Mouse (Mus musculus) CH12.LX (cell line): ENCODE results near the gene Abt1. TPM values are rescaled to one million over a fixed set of nuclear protein-coding genes. Genes with fewer than 3 reads are reported as not detected.
A peak's percentile ranks its signal among the peaks of the same experiment; 100 is the strongest.

ENCODE experiments used
- DNase-seq: peaks from one replicate; pipeline ENCODE4 v3.0.0-alpha.2; 2013; ENCODE audit errors: extremely low read depth
- H3K27ac ChIP-seq: 2 replicates; pipeline ENCODE4 v1.5.1; 2012; ENCODE audit warnings: low read depth, mild to moderate bottlenecking, control low read depth, moderate library complexity; ENCODE audit not compliant: insufficient read depth
- H3K27me3 ChIP-seq: replicated peaks from 2 replicates; pipeline ENCODE3; 2012; ENCODE audit warnings: inconsistent platforms
- H3K36me3 ChIP-seq, 2 experiments: replicated peaks in 1 of 2; 2 replicates each; pipeline versions ENCODE3 to v1.6.1; 2012; ENCODE audit warnings: inconsistent platforms in 1 of 2, low read length in 1 of 2, mild to moderate bottlenecking in 1 of 2, mixed read lengths in 1 of 2, moderate library complexity in 1 of 2; ENCODE audit not compliant: control insufficient read depth in 1 of 2, insufficient read depth in 1 of 2
- H3K4me1 ChIP-seq, 2 experiments: 2 replicates each; pipeline ENCODE4 v1.6.1; 2012; ENCODE audit warnings: inconsistent platforms in 1 of 2, moderate library complexity in 1 of 2; ENCODE audit not compliant: insufficient read depth in 2 of 2, control insufficient read depth in 1 of 2
- H3K4me2 ChIP-seq: 2 replicates; pipeline ENCODE4 v1.6.1; 2012; ENCODE audit warnings: low read depth, mild to moderate bottlenecking, control low read depth; ENCODE audit not compliant: poor library complexity, insufficient read depth, severe bottlenecking
- H3K4me3 ChIP-seq, 3 experiments: fragments of 150-350 bp in 1 of 3; sonication (generic) in 1 of 3; replicated peaks in 1 of 3; 2 replicates each; pipeline versions ENCODE3 to v1.5.1; 2011 to 2012; ENCODE audit warnings: low read depth in 2 of 3, low read length in 2 of 3, mild to moderate bottlenecking in 2 of 3, moderate library complexity in 2 of 3, control low read depth in 1 of 3, improper control_type of control experiment in 1 of 3, inconsistent platforms in 1 of 3, mixed read lengths in 1 of 3; ENCODE audit not compliant: poor library complexity in 1 of 3
- H3K79me2 ChIP-seq: replicated peaks from 2 replicates; pipeline ENCODE4 v1.6.1; 2012; ENCODE audit warnings: mild to moderate bottlenecking, moderate library complexity; ENCODE audit not compliant: control insufficient read depth, poor library complexity, insufficient read depth, severe bottlenecking; ENCODE audit errors: extremely low read depth
- H3K9ac ChIP-seq: 2 replicates; pipeline ENCODE4 v1.6.1; 2012; ENCODE audit warnings: low read depth, mild to moderate bottlenecking, control low read depth, moderate library complexity; ENCODE audit not compliant: insufficient read depth
- H3K9me3 ChIP-seq: replicated peaks from 2 replicates; pipeline ENCODE3; 2012; ENCODE audit warnings: low read length, inconsistent platforms, mixed read lengths
- CHD1 ChIP-seq: IDR thresholded peaks from 2 replicates; pipeline ENCODE4 v1.6.1; 2012; ENCODE audit warnings: low read depth, low read length, improper control_type of control experiment, inconsistent platforms
- CHD2 ChIP-seq: IDR thresholded peaks from 2 replicates; pipeline ENCODE4 v1.6.1; 2011; ENCODE audit warnings: low read length, improper control_type of control experiment
- CTCF ChIP-seq, 2 experiments: IDR thresholded peaks in 1 of 2; conservative IDR thresholded peaks in 1 of 2; 2 replicates each; pipeline ENCODE4 v1.5.1; 2011 to 2012; ENCODE audit warnings: low read depth in 2 of 2, low read length in 2 of 2, improper control_type of control experiment in 1 of 2, inconsistent platforms in 1 of 2, mild to moderate bottlenecking in 1 of 2, moderate library complexity in 1 of 2
- E2F4 ChIP-seq: IDR thresholded peaks from 2 replicates; pipeline ENCODE4 v1.6.1; 2011; ENCODE audit warnings: low read depth, low read length, improper control_type of control experiment; ENCODE audit not compliant: insufficient replicate concordance
- ELF1 ChIP-seq: IDR thresholded peaks from 2 replicates; pipeline ENCODE4 v1.6.1; 2014; ENCODE audit warnings: low read depth, mild to moderate bottlenecking, inconsistent platforms, low read length, improper control_type of control experiment
- EP300 ChIP-seq: IDR thresholded peaks from 2 replicates; pipeline ENCODE4 v1.6.1; 2011; ENCODE audit warnings: low read length, improper control_type of control experiment
- GABPA ChIP-seq: IDR thresholded peaks from 2 replicates; pipeline ENCODE4 v1.6.1; 2012; ENCODE audit warnings: low read depth, low read length, improper control_type of control experiment, inconsistent platforms; ENCODE audit not compliant: insufficient replicate concordance
- JUN ChIP-seq: IDR thresholded peaks from 2 replicates; pipeline ENCODE4 v1.6.1; 2011; ENCODE audit warnings: low read depth, mild to moderate bottlenecking, low read length, improper control_type of control experiment, moderate library complexity; ENCODE audit not compliant: insufficient read depth
- MYC ChIP-seq: IDR thresholded peaks from 2 replicates; pipeline ENCODE4 v1.6.1; 2011; ENCODE audit warnings: low read depth, mild to moderate bottlenecking, improper control_type of control experiment, low read length
- POLR2A ChIP-seq: IDR thresholded peaks from 2 replicates; pipeline ENCODE4 v1.6.1; 2011; ENCODE audit warnings: low read depth, mild to moderate bottlenecking, improper control_type of control experiment, low read length
- RCOR1 ChIP-seq: conservative IDR thresholded peaks from 2 replicates; pipeline ENCODE4 v1.6.1; 2012; ENCODE audit warnings: low read depth, mild to moderate bottlenecking, inconsistent platforms, low read length, improper control_type of control experiment
- SIN3A ChIP-seq: IDR thresholded peaks from 2 replicates; pipeline ENCODE4 v1.6.1; 2012; ENCODE audit warnings: low read length, improper control_type of control experiment, inconsistent platforms
- TBP ChIP-seq: conservative IDR thresholded peaks from 2 replicates; pipeline ENCODE4 v1.6.1; 2011; ENCODE audit warnings: low read depth, low read length, improper control_type of control experiment
- ZC3H11A ChIP-seq: IDR thresholded peaks from 2 replicates; pipeline ENCODE4 v1.6.1; 2012; ENCODE audit warnings: low read depth, mild to moderate bottlenecking, inconsistent platforms, low read length, improper control_type of control experiment
- dilution Hi-C: fragments of 300-500 bp; cut with MboI; formaldehyde crosslinking; loops from 2 replicates; pipeline ENCODE4 v1.14.3; 2020; ENCODE audit warnings: low sequenced_read_pairs; ENCODE audit not compliant: extremely low pct_unique_long_range_greater_than_20kb, extremely low pct_ligation_motif_present
- in situ Hi-C: fragments of 300-500 bp; cut with MboI; formaldehyde crosslinking; loops from 3 replicates; pipeline ENCODE4 v1.14.3; 2019; ENCODE audit warnings: low sequenced_read_pairs, low pct_ligation_motif_present, low pct_unique_long_range_greater_than_20kb, mixed read lengths
- polyA plus RNA-seq: library from polyadenylated mRNA; unstranded; fragments of >175 nt; gene quantifications from 2 replicates; pipeline ENCODE4 v1.2.1, GENCODE M21; 2012; ENCODE audit warnings: low read depth; ENCODE audit not compliant: insufficient read length
- total RNA-seq, 2 experiments: library from RNA; depleted of rRNA; stranded (reverse); fragments of 300-350 nt in 1 of 2; fragments of >200 nt in 1 of 2; gene quantifications; 2 replicates each; pipeline ENCODE4 v1.2.3; 2012 to 2014

The Abt1 gene
- total and polyA plus RNA-seq, 3 experiments, result 10.1 to 15.4 (median 11.7) TPM

- Histone ChIP-seq H3K27me3 (peaks cover 5% of the 10 kb centered on the region), H3K4me1 (peaks cover 7 to 29% of the 10 kb centered on the region in 2 experiments), H3K79me2 (no peaks in the 10 kb centered on the region), H3K4me2 (peak overlapping the region; percentile 60; the same call in 1 of the 2 replicates), H3K36me3 (no peaks in the 10 kb centered on the region), H3K9ac (no peak overlapping the region), H3K4me3 (peak overlapping the region; percentile 3 to 60 (median 35)), H3K27ac (no peak overlapping the region), H3K9me3 (no peaks in the 10 kb centered on the region)
- DNase-seq, result no peak
- TF ChIP-seq CHD2 (no peak), SIN3A (no peak), POLR2A (no peak), ELF1 (no peak), JUN (no peak), MYC (no peak), GABPA (no peak), EP300 (no peak), ZC3H11A (no peak), RCOR1 (no peak), E2F4 (no peak), CHD1 (no peak)
- dilution Hi-C loops (no loop called here), in situ Hi-C loops (no loop called here)
Observed at GRCm38 (mm10) chr13:23395301-23396245, 28.1 kb downstream of the Abt1 start.

GRCm38 (mm10) chr13:23387548-23387947 is 36.1 kb downstream of the Abt1 start:
- in situ Hi-C loops, result no loop called here
- DNase-seq, result no peak
- Histone ChIP-seq H3K4me2 (no peak overlapping the region), H3K4me3 (no peak overlapping the region), H3K9me3 (no peaks in the 10 kb centered on the region), H3K4me1 (peaks cover 2 to 17% of the 10 kb centered on the region in 2 experiments; a peak in 2 of 4 replicates), H3K9ac (no peak overlapping the region), H3K36me3 (no peaks in the 10 kb centered on the region), H3K79me2 (no peaks in the 10 kb centered on the region), H3K27me3 (no peaks in the 10 kb centered on the region), H3K27ac (no peak overlapping the region)
- dilution Hi-C loops, result no loop called here
- TF ChIP-seq CTCF (conservative IDR thresholded peaks at IDR 0.05 in 1 of 2, IDR thresholded peaks at IDR 0.05 in 1 of 2; ENCODE audit: low read depth in 2 of 2, low read length in 2 of 2) (no peak), TBP (peak; percentile 96)
